Mouse (Mus musculus) lung, postnatal 0 days (tissue): ENCODE results near the gene Dact3.

Experiments used
- CTCF ChIP-seq: IDR thresholded peaks from 2 replicates; pipeline ENCODE4 v1.5.1; 2016; ENCODE audit warnings: antibody characterized with exemption, mild to moderate bottlenecking
- EP300 ChIP-seq: IDR thresholded peaks from 2 replicates; pipeline ENCODE4 v1.6.1; 2016; ENCODE audit warnings: antibody characterized with exemption, mild to moderate bottlenecking, control low read depth

DNA sequence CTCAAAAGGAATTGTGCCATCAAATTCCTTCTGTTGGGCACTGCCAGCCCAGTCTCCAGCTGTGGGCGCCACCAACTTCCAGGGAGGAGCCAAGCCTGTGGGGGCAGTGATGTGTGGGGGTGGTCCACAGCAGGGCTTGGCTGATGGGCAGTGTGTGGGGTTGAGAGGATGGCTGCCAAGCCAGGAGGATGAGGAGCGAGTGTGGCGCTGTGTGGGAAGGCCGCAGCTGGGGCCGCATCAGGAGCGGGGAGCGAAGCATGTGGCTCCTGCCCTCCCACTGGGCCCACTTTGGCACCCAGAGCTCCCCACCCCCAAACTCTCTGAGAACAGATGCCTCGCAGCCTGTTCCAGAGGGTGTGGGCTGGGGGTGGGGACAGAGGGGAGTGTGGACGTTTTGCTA lies 42.9 kb downstream of the Dact3 start:
- TF ChIP-seq EP300 (no peak), CTCF (no peak)
